Comparison of ENCODE assay signal across 11 mouse cellular contexts in the genomic region with DNA sequence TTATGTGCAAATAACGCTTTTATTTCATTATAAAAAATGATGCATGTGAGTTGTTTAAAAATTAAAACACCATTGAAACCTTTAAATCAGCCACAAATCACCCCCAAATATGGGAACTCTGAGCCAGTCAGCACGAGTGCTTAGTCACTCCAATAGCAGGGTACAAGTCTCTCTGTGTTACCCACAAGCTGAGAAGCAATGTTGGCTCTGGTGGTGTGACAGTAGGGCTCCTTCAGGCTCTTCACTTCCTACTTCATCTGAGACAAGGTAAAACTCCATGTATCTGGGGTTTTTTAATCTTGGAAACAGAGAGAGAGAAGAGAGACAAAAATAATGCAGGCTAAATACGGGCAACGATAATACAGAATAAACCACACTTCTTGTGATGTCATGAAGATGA.
DNase-seq lines count a peak whose midpoint lies in the region; ATAC-seq and TF ChIP-seq lines count a peak whose summit lies in the region.
"Had no signal": no experiment of that assay in that cellular context is flagged by ENCODE, and none has a peak within 500 bp of the region (broad histone marks: within the 10 kb centered on the region; RNA-seq: fewer than 3 reads in every experiment).

No protein-coding gene starts in this region.

- in situ Hi-C loops in CH12.LX (cut with MboI; ENCODE audit: low pct_ligation_motif_present, low pct_unique_long_range_greater_than_20kb, low sequenced_read_pairs): loop anchor here (25.0 kb wide), 1 partner anchor 301 kb away; no protein-coding TSS in a partner anchor

- peak; percentile 35 for ATAC-seq in forebrain, embryonic 16.5 days
- no peak for ATAC-seq in forebrain, embryonic 12.5 days (ENCODE audit: low FRiP score)
- ATAC-seq in common myeloid progenitor, adult 5-6 weeks (replicated peaks; ENCODE audit: low read depth, poor library complexity, severe bottlenecking): 0 out of 2 replicates have a peak, but pooled peaks have one; percentile 36
- ATAC-seq: CD4-positive, CD25-positive, alpha-beta regulatory T cell, adult 4 months had no signal

- no peak for TF ChIP-seq RAD21 in CH12.LX (IDR thresholded peaks at IDR 0.05; ENCODE audit: low read depth, low read length)

- no peaks in the 10 kb centered on the region for H3K27me3 ChIP-seq in forebrain, embryonic 16.5 days (replicated peaks; ENCODE audit: control insufficient read depth, insufficient read depth, low read length)
- H3K27me3 ChIP-seq in forebrain, embryonic 12.5 days: no peaks in the 10 kb centered on the region
- H3K27me3 ChIP-seq in CH12.LX (replicated peaks): peaks cover 58% of the 10 kb centered on the region
- H3K27me3 ChIP-seq: embryonic facial prominence, embryonic 12.5 days had no signal

- no peaks in the 10 kb centered on the region for H3K36me3 ChIP-seq in forebrain, embryonic 16.5 days (ENCODE audit: control insufficient read depth, insufficient read depth)
- no peaks in the 10 kb centered on the region for H3K36me3 ChIP-seq in forebrain, embryonic 12.5 days (replicated peaks)
- H3K36me3 ChIP-seq in CH12.LX (replicated peaks in 1 of 2; ENCODE audit: control insufficient read depth in 1 of 2, insufficient read depth in 1 of 2, low read length in 1 of 2): no peaks in the 10 kb centered on the region
- H3K36me3 ChIP-seq: embryonic facial prominence, embryonic 10.5 days; embryonic facial prominence, embryonic 12.5 days had no signal

- TF ChIP-seq POLR2A in CH12.LX (IDR thresholded peaks at IDR 0.05; ENCODE audit: low read depth, low read length): no peak

- intact Hi-C loops in heart, postnatal 36 days (cut with DNase I): loop anchor here (1.0 kb wide), 2 partner anchors 262 to 310 kb away; no protein-coding TSS in a partner anchor

- H3K9me3 ChIP-seq in forebrain, embryonic 16.5 days (ENCODE audit: control insufficient read depth, low read length): no peaks in the 10 kb centered on the region
- no peaks in the 10 kb centered on the region for H3K9me3 ChIP-seq in forebrain, embryonic 12.5 days
- H3K9me3 ChIP-seq in CH12.LX (replicated peaks; ENCODE audit: low read length): no peaks in the 10 kb centered on the region
- H3K9me3 ChIP-seq: embryonic facial prominence, embryonic 10.5 days; embryonic facial prominence, embryonic 12.5 days had no signal

- TF ChIP-seq EP300 in CH12.LX (IDR thresholded peaks at IDR 0.05; ENCODE audit: low read length): no peak

- 72% methylated on average over 4 of the region's 4 CpGs for WGBS in forebrain, embryonic 16.5 days
- 82% methylated on average over 4 of the region's 4 CpGs for WGBS in forebrain, embryonic 12.5 days

- peaks cover 6% of the 10 kb centered on the region for H3K4me1 ChIP-seq in forebrain, embryonic 16.5 days (replicated peaks; ENCODE audit: control insufficient read depth, insufficient read depth, low read length)
- no peaks in the 10 kb centered on the region for H3K4me1 ChIP-seq in forebrain, embryonic 12.5 days
- no peaks in the 10 kb centered on the region for H3K4me1 ChIP-seq in CH12.LX (ENCODE audit: control insufficient read depth in 1 of 2, insufficient read depth in 2 of 2)

- no peak overlapping the region for H3K4me3 ChIP-seq in forebrain, embryonic 16.5 days (replicated peaks; ENCODE audit: low read length)
- no peak overlapping the region for H3K4me3 ChIP-seq in forebrain, embryonic 12.5 days (replicated peaks)
- H3K4me3 ChIP-seq in CH12.LX (replicated peaks in 1 of 3; ENCODE audit: low read depth in 2 of 3, low read length in 2 of 3, poor library complexity in 1 of 3): no peak overlapping the region
- H3K4me3 ChIP-seq: embryonic facial prominence, embryonic 10.5 days; embryonic facial prominence, embryonic 12.5 days had no signal

- dilution Hi-C loops in CH12.LX (cut with MboI; ENCODE audit: extremely low pct_ligation_motif_present, extremely low pct_unique_long_range_greater_than_20kb, low sequenced_read_pairs): no loop called here

- peak; percentile 61 for DNase-seq in heart, adult 11 months
- DNase-seq in heart, postnatal 36 days: no peak
- no peak for DNase-seq in CH12.LX (ENCODE audit: extremely low read depth)
- DNase-seq in spleen, postnatal 14 days (ENCODE audit: low spot score in 2 of 2): no peak

- H3K27ac ChIP-seq in forebrain, embryonic 16.5 days (ENCODE audit: low read length): no peak overlapping the region
- no peak overlapping the region for H3K27ac ChIP-seq in forebrain, embryonic 12.5 days
- no peak overlapping the region for H3K27ac ChIP-seq in CH12.LX (ENCODE audit: insufficient read depth, low read depth)
- H3K27ac ChIP-seq: embryonic facial prominence, embryonic 10.5 days; embryonic facial prominence, embryonic 12.5 days had no signal

- H3K4me2 ChIP-seq in forebrain, embryonic 16.5 days (ENCODE audit: low read length): no peak overlapping the region
- no peak overlapping the region for H3K4me2 ChIP-seq in forebrain, embryonic 12.5 days
- peak overlapping the region; percentile 48; the same call in 1 of the 2 replicates for H3K4me2 ChIP-seq in CH12.LX (ENCODE audit: insufficient read depth, low read depth, poor library complexity, severe bottlenecking)
- H3K4me2 ChIP-seq: embryonic facial prominence, embryonic 12.5 days had no signal

- no peak overlapping the region for H3K9ac ChIP-seq in forebrain, embryonic 16.5 days (replicated peaks; ENCODE audit: low read depth, low read length)
- no peak overlapping the region for H3K9ac ChIP-seq in forebrain, embryonic 12.5 days
- H3K9ac ChIP-seq in CH12.LX (ENCODE audit: insufficient read depth, low read depth): no peak overlapping the region
- H3K9ac ChIP-seq: embryonic facial prominence, embryonic 12.5 days; forebrain, postnatal 0 days had no signal

- TF ChIP-seq CTCF in CH12.LX (conservative IDR thresholded peaks at IDR 0.05 in 1 of 2, IDR thresholded peaks at IDR 0.05 in 1 of 2; ENCODE audit: low read depth in 2 of 2, low read length in 2 of 2): no peak

- H3K79me2 ChIP-seq in CH12.LX (replicated peaks; ENCODE audit: control insufficient read depth, extremely low read depth, insufficient read depth, poor library complexity, severe bottlenecking): no peaks in the 10 kb centered on the region

TF ChIP-seq in CH12.LX, 34 proteins besides CTCF, POLR2A, EP300 and RAD21:
- no peak for TF ChIP-seq MXI1 (IDR thresholded peaks at IDR 0.05; ENCODE audit: low read depth, low read length)
